Mouse (Mus musculus) testis, adult 2 months (tissue): ENCODE results near the gene Hip1r.

Source experiments
- CTCF ChIP-seq: fragments of 200-500 bp; IDR thresholded peaks from 2 replicates; pipeline ENCODE4 v1.5.1; 2012; ENCODE audit warnings: low read depth, mild to moderate bottlenecking, inconsistent platforms, low read length, moderate library complexity; ENCODE audit not compliant: control insufficient read depth, insufficient read depth, insufficient replicate concordance
- POLR2A ChIP-seq: fragments of 200-500 bp; IDR thresholded peaks from 2 replicates; pipeline ENCODE4 v1.6.1; 2012; ENCODE audit warnings: low read depth, mild to moderate bottlenecking, inconsistent platforms, low read length, moderate library complexity; ENCODE audit not compliant: control insufficient read depth

GRCm38 (mm10) chr5:124036836-124037235, 63.4 kb downstream of the Hip1r start:
- TF ChIP-seq CTCF (no peak), POLR2A (no peak)
